Mouse (Mus musculus) small intestine, adult 2 months (tissue): ENCODE results near the gene Lrrn4cl. TPM values are rescaled to one million over a fixed set of nuclear protein-coding genes. Genes with fewer than 3 reads are reported as not detected.

Experiments
- H3K27ac ChIP-seq: fragments of 200-500 bp; 2 replicates; pipeline ENCODE4 v1.5.1; 2012; ENCODE audit warnings: low read depth, low read length, control low read depth, inconsistent platforms; ENCODE audit not compliant: insufficient read depth
- H3K27me3 ChIP-seq: fragments of 200-500 bp; 2 replicates; pipeline ENCODE4 v1.6.1; 2012; ENCODE audit warnings: mild to moderate bottlenecking, moderate library complexity, low read length, inconsistent platforms; ENCODE audit not compliant: control insufficient read depth, insufficient read depth
- H3K36me3 ChIP-seq: fragments of 200-500 bp; 2 replicates; pipeline ENCODE4 v1.6.1; 2012; ENCODE audit warnings: mild to moderate bottlenecking, low read length, control low read depth, inconsistent platforms; ENCODE audit not compliant: control insufficient read depth, insufficient read depth
- H3K4me1 ChIP-seq: fragments of 200-500 bp; 2 replicates; pipeline ENCODE4 v1.6.1; 2012; ENCODE audit warnings: low read length, inconsistent platforms, mixed read lengths; ENCODE audit not compliant: control insufficient read depth, insufficient read depth, insufficient read length
- H3K4me3 ChIP-seq: fragments of 200-500 bp; 2 replicates; pipeline ENCODE4 v1.5.1; 2012; ENCODE audit warnings: low read depth, mild to moderate bottlenecking, control low read depth, inconsistent platforms, low read length, moderate library complexity
- CTCF ChIP-seq: fragments of 200-500 bp; IDR thresholded peaks from 2 replicates; pipeline ENCODE4 v1.5.1; 2012; ENCODE audit warnings: low read depth, mild to moderate bottlenecking, control low read depth, inconsistent platforms, low read length, moderate library complexity, mixed read lengths; ENCODE audit not compliant: insufficient replicate concordance, insufficient read length; ENCODE audit errors: extremely low read depth
- POLR2A ChIP-seq: fragments of 200-500 bp; IDR thresholded peaks from 2 replicates; pipeline ENCODE4 v1.6.1; 2012; ENCODE audit warnings: low read depth, mild to moderate bottlenecking, control low read depth, inconsistent platforms, low read length, moderate library complexity
- WGBS: fragments of 180-500 bp; shearing (Covaris S2); methylation state at CpG from one replicate; pipeline ENCODE4 v1.1.7; 2018; 5-methylcytosine and 5-hydroxymethylcytosine counted together
- polyA plus RNA-seq: library from polyadenylated mRNA; depleted of rRNA; stranded (reverse); fragments of >200 nt; gene quantifications from 2 replicates; pipeline ENCODE4 v1.2.3, GENCODE M21; 2012

Gene Lrrn4cl
- polyA plus RNA-seq, 1 experiment: 0.11 TPM

DNA sequence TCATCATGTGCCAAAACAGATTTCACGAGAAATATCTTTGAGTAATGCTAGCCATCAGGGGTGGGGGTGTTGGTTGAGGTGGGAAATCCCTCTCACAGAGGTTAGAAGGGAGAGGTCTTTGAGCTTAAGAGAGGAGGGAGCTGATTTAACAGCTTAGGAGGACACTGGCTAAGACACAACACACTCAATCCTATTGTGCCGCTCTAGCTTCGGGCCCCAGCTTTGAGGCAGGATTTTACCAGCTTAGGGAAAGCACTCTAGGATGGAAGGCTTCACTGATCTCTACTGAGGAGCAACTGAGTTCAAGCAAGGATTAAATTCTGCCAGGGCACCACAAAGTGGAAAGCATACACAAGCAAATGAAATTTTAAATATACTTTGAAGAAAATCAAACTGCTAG, 33.6 kb upstream of the Lrrn4cl start:
- Histone ChIP-seq H3K4me3 (no peak overlapping the region), H3K36me3 (peaks cover 25% of the 10 kb centered on the region), H3K27ac (no peak overlapping the region), H3K27me3 (no peaks in the 10 kb centered on the region), H3K4me1 (peaks cover 2% of the 10 kb centered on the region; the same call in 1 of the 2 replicates)
- WGBS: 71% methylated on average over 3 of the region's 3 CpGs
- TF ChIP-seq POLR2A: no peak
- TF ChIP-seq CTCF: no peak

DNA sequence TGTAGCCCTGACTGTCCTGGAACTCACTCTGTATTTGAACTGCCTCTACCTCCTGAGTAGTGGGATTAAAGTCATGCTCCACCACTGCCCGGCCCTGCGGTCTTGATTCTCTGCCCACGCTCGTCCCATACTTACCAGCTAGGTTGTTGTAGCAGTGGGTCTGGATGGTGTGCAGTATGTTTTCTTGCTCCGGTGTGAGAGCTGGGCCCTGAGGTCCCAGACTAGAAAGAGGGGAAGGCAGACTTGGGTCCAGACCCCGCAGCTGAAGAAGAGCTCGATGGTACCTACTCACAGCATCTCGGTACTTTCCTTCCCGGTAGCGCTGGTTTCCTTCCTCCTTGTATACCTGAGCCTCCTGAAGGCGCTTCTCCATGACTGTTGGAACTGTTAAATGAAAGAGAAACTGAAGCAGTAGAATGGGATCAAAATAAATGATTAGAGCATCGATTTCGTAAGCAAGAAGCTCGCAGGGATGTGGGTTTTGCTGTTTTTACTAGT, 32.2 kb upstream of the Lrrn4cl start:
- peaks cover 2% of the 10 kb centered on the region; the same call in 1 of the 2 replicates for H3K4me1 ChIP-seq
- peaks cover 21% of the 10 kb centered on the region for H3K36me3 ChIP-seq
- H3K4me3 ChIP-seq: peak overlapping the region; percentile 96
- peak overlapping the region; percentile 96 for H3K27ac ChIP-seq
- TF ChIP-seq POLR2A (no peak), CTCF (no peak)
- 4% methylated on average over 14 of the region's 14 CpGs for WGBS
- H3K27me3 ChIP-seq: no peaks in the 10 kb centered on the region

DNA sequence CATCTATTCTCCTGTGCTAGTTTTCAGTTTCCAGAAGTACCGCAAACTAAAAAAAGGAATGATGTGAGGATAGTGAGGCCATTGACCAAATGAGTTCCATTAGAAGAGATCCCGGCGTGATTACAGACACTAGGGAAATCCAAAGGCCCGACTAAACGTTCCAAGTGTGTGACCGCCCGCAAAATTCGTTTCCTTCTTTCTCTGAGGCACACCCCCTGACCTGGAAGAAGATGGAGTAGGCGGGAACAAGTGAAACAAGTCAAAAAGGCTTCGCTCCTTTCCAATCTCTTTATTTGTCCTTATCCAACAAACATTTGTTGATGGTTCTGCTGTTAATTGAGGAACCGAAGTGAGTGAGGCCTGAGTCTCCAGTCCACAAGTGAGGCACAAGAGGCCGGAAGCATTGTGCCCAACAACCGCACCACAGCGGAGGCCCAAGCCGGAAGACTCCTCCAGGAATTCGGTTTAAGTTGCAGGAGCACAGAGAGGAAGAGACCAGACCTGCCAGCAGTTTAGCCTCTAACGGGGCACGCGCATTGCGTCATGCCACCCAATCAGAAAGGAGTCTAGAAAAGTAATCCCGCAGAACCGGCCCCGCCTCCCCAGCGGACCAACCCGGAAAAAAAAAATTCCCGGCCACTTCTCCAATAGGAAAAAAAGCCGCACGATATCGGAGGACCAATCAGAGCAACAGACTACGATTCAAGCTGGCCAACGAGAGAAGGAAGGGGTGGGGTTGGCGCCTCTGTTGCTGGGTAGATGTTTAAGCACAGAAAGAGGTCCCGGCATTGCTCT, 31.6 kb upstream of the Lrrn4cl start, which contains the start of gene Ttc9c:
Ttc9c (minus strand) TSS at position 533 of the 795 bp plus-strand sequence.
- Histone ChIP-seq H3K27ac (peak within 1 kb of the TSS; percentile 98), H3K4me3 (peak within 1 kb of the TSS; percentile 96), H3K36me3 (peaks cover 24% of the 10 kb centered on the region), H3K27me3 (no peaks in the 10 kb centered on the region), H3K4me1 (peaks cover 2% of the 10 kb centered on the region; the same call in 1 of the 2 replicates)
- under 1% methylated on average over 33 of the region's 33 CpGs for WGBS
- no peak for TF ChIP-seq CTCF
- TF ChIP-seq POLR2A: peak; percentile 70

DNA sequence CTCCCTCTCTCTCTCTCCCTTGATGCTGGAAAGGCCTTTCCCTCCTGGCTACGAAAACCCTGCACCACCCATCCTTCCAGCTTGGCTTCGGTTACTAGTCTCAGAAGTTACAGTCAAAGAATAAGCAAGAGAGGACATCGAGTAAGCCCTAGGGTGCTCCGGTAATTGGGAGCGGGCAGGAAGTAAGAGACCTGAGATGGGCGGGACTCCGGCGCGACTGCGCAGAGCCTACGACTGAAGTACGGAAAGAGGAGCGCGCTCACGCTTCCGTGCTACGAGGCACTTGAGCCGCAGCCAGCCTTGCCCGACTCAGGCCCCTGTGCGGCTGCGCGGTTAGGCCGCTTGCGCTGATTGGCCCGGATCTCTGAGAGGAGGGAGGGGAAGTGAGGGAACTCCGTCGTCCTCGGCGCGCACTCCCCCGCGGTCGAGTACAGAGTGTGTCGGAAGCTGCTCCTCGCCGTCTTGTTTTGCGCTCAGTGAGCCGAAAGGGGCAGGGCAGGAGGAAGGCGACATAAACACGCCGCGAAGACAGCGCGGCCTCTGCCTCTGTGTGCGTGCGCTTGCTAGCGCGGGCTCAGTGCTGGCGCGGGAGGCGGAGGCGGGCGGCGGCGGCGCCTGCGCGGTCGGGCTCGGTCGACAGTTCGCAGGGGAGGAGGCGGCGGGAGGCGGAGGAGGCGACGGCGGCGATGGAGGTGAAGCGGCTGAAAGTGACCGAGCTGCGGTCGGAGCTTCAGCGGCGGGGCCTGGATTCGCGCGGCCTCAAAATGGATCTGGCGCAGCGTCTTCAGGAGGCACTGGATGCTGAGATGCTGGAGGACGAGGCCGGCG, 30.8 kb upstream of the Lrrn4cl start, which contains the start of gene Hnrnpul2:
Hnrnpul2 (plus strand) TSS at position 415 of the 828 bp plus-strand sequence.
- under 1% methylated on average over 82 of the region's 83 CpGs for WGBS
- peak within 1 kb of the TSS; percentile 96 for H3K4me3 ChIP-seq
- H3K36me3 ChIP-seq: peaks cover 26% of the 10 kb centered on the region
- peak; percentile 95 for TF ChIP-seq POLR2A
- no peak for TF ChIP-seq CTCF
- no peaks in the 10 kb centered on the region for H3K27me3 ChIP-seq
- peak within 1 kb of the TSS; percentile 98 for H3K27ac ChIP-seq
- H3K4me1 ChIP-seq: peaks cover 2% of the 10 kb centered on the region; the same call in 1 of the 2 replicates

DNA sequence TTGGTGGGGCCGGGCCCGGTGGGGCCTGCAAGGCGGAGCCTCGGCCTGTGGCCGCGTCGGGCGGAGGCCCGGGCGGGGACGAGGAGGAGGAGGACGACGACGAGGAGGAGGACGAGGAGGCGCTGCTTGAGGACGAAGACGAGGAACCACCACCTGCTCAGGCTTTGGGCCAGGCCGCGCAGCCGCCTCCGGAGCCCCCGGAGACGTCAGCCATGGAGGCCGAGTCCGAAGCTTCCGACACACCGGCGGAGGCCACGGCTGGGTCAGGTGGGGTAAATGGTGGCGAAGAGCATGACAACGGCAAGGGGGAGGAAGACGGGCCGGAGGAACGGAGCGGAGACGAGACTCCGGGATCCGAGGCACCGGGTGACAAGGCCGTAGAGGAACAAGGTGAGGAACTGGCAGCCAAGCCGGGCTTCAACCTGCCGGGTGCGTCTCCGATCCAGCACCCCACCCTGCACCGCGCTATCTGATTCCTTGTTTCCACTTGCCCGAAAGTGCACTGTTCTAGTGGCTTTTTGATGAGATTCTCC, 30.1 kb upstream of the Lrrn4cl start:
- under 1% methylated on average over 48 of the region's 48 CpGs for WGBS
- no peaks in the 10 kb centered on the region for H3K27me3 ChIP-seq
- H3K36me3 ChIP-seq: peaks cover 29% of the 10 kb centered on the region
- peak overlapping the region; percentile 98 for H3K27ac ChIP-seq
- H3K4me3 ChIP-seq: peak overlapping the region; percentile 96
- TF ChIP-seq CTCF: no peak
- no peak for TF ChIP-seq POLR2A
- peaks cover 2% of the 10 kb centered on the region; the same call in 1 of the 2 replicates for H3K4me1 ChIP-seq

DNA sequence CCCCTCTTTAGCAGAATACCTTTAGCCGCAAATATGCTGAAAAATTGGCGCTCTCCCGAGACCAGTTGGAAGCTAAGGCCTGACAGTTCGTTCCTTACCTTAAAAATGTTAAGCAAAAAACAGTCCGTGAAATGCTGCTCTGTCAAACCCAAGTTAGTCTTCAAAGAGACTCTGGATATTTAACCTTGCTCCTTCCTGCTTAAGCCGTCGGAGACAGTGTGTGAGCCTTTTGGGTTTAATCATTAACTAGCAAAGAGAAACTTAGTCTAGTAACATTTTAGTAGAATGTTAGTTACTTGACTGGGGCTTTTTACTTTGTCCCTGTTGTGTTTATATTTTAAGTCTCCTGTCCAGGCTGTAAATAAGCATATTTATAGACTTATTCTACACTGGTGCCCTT, 29.4 kb upstream of the Lrrn4cl start:
- Histone ChIP-seq H3K36me3 (peaks cover 31% of the 10 kb centered on the region), H3K4me1 (peaks cover 2% of the 10 kb centered on the region; the same call in 1 of the 2 replicates), H3K27me3 (no peaks in the 10 kb centered on the region), H3K4me3 (peak overlapping the region; percentile 96), H3K27ac (peak overlapping the region; percentile 98)
- WGBS: under 1% methylated on average over 7 of the region's 7 CpGs
- TF ChIP-seq CTCF (no peak), POLR2A (no peak)
